Mouse (Mus musculus) ES-Bruce4 (cell line): ENCODE measurements around the gene Plpp3. TPM values are rescaled to one million over a fixed set of nuclear protein-coding genes. Genes with fewer than 3 reads are reported as not detected.

ENCODE experiments used
- H3K27ac ChIP-seq: 2 replicates; pipeline ENCODE4 v1.5.1; 2012; ENCODE audit warnings: low read length, inconsistent platforms; ENCODE audit not compliant: insufficient read depth
- H3K27me3 ChIP-seq: 2 replicates; pipeline ENCODE4 v1.6.1; 2012; ENCODE audit warnings: mild to moderate bottlenecking, low read length, inconsistent platforms; ENCODE audit not compliant: control insufficient read depth, poor library complexity, insufficient read depth, severe bottlenecking
- H3K36me3 ChIP-seq: 2 replicates; pipeline ENCODE4 v1.6.1; 2012; ENCODE audit warnings: inconsistent platforms, mild to moderate bottlenecking, low read length, moderate library complexity; ENCODE audit not compliant: control insufficient read depth, poor library complexity, insufficient read depth, severe bottlenecking
- H3K4me1 ChIP-seq: one replicate; pipeline ENCODE4 v1.8.1; 2011; ENCODE audit warnings: low read length; ENCODE audit not compliant: control insufficient read depth, insufficient read depth
- H3K4me3 ChIP-seq: 2 replicates; pipeline ENCODE4 v1.5.1; 2011; ENCODE audit warnings: low read depth, mild to moderate bottlenecking, low read length
- H3K9ac ChIP-seq: 2 replicates; pipeline ENCODE4 v1.6.1; 2012; ENCODE audit warnings: low read depth, mild to moderate bottlenecking, inconsistent platforms; ENCODE audit not compliant: poor library complexity, severe bottlenecking
- H3K9me3 ChIP-seq: replicated peaks from 2 replicates; pipeline ENCODE4 v1.6.1; 2012; ENCODE audit warnings: mild to moderate bottlenecking, low read length, inconsistent platforms; ENCODE audit not compliant: control insufficient read depth, poor library complexity, insufficient read depth, severe bottlenecking
- CTCF ChIP-seq: IDR thresholded peaks from one replicate; pipeline ENCODE4 v1.8.1; 2011; ENCODE audit warnings: low read depth, low read length
- EP300 ChIP-seq: IDR thresholded peaks from 2 replicates; pipeline ENCODE4 v1.6.1; 2011; ENCODE audit warnings: low read depth, low read length; ENCODE audit not compliant: insufficient read depth
- POLR2A ChIP-seq: IDR thresholded peaks from one replicate; pipeline ENCODE4 v1.8.1; 2011; ENCODE audit warnings: low read length; ENCODE audit not compliant: insufficient read depth
- polyA plus RNA-seq: library from polyadenylated mRNA; stranded (reverse); fragments of >200 nt; gene quantifications from 2 replicates; pipeline ENCODE4 v1.2.4, GENCODE M21; 2011; ENCODE audit warnings: low read depth; ENCODE audit not compliant: missing spikeins, insufficient read depth, insufficient read length

The Plpp3 gene
- polyA plus RNA-seq, 1 experiment, result 16.1 TPM

DNA sequence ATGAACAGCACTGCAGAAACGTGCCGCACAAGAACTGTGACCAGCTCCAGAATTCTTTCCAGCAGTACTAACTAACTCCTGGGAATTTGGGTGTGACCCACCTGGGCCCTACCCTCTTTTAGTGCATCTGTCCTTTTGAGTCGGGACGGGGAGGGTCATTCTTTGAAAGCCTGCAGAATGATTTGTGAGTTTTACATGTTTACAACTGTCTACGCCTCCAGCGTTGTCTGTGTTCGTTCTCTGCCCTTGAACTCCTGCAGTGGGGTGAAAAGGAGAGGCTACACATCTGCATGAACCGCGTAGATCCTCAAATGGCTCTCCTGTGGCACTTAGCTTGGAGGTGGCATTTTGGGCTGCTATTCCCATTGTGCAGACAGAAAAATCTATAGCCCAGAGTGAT is 39.0 kb downstream of the Plpp3 start:
- Histone ChIP-seq H3K9me3 (no peaks in the 10 kb centered on the region), H3K36me3 (peaks cover 5% of the 10 kb centered on the region), H3K27me3 (no peaks in the 10 kb centered on the region), H3K4me3 (no peak overlapping the region), H3K27ac (peak overlapping the region; percentile 93), H3K9ac (peak overlapping the region; percentile 47; the same call in 1 of the 2 replicates), H3K4me1 (peaks cover 14% of the 10 kb centered on the region)
- peak; percentile 99 for TF ChIP-seq EP300
- no peak for TF ChIP-seq CTCF
- TF ChIP-seq POLR2A, result no peak

DNA sequence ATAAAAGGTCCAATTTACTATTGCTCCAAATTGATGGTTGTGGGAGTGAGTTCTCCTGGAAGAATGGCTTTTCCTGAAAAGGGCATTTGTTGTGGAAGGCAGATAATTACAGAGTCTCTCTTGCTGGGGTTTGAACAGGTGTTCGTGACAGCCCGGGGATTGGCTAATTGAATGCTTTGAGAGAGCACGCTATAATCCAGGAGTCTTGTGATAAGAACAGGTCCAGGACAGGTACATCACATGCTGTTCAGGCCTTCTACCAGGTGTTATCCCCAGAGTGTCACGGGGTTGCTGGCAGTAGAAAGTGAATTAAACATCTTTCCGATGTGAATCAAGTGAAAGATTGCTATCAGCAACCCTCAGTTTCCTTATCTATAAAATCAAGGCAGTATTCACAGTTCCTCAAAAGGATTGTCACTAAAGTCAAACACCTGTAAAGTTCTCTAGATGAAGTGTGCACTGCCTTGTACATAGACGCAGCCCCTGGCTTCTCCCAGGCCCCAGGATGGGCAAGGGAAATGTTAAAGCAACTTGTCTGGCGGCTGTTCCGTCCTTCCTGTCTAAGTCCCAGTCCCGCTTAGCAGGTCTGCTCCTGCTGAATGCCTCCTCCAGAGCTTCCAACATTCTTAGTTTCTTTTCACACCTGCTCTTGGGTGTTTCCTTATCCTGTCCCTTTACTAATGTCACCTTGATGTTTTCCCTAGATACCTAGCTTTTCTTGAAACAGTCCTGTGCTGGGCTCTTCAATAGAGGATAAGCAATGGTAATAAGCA is 40.0 kb downstream of the Plpp3 start:
- peaks cover 14% of the 10 kb centered on the region for H3K4me1 ChIP-seq
- peaks cover 5% of the 10 kb centered on the region for H3K36me3 ChIP-seq

GRCm38 (mm10) chr4:105198696-105199095 is 41.5 kb downstream of the Plpp3 start:
- Histone ChIP-seq H3K36me3 (peaks cover 5% of the 10 kb centered on the region), H3K9ac (no peak overlapping the region)

More for the DNA sequence above, 40.0 kb downstream of the Plpp3 start:
- Histone ChIP-seq H3K27me3 (no peaks in the 10 kb centered on the region), H3K27ac (peak overlapping the region; percentile 89), H3K4me3 (no peak overlapping the region), H3K9me3 (no peaks in the 10 kb centered on the region), H3K9ac (peak overlapping the region; percentile 29; the same call in 1 of the 2 replicates)
- TF ChIP-seq EP300, result peak; percentile 75
- no peak for TF ChIP-seq CTCF

GRCm38 (mm10) chr4:105199345-105199744 is 42.2 kb downstream of the Plpp3 start:
- Histone ChIP-seq H3K27ac (peak overlapping the region; percentile 21; the same call in 1 of the 2 replicates), H3K4me3 (no peak overlapping the region), H3K9me3 (no peaks in the 10 kb centered on the region), H3K4me1 (peaks cover 7% of the 10 kb centered on the region), H3K9ac (no peak overlapping the region), H3K27me3 (no peaks in the 10 kb centered on the region), H3K36me3 (peaks cover 5% of the 10 kb centered on the region)
- TF ChIP-seq EP300, result no peak
- TF ChIP-seq POLR2A, result no peak
- no peak for TF ChIP-seq CTCF

More at GRCm38 (mm10) chr4:105198696-105199095, 41.5 kb downstream of the Plpp3 start:
- Histone ChIP-seq H3K27me3 (no peaks in the 10 kb centered on the region), H3K4me3 (no peak overlapping the region), H3K4me1 (peaks cover 7% of the 10 kb centered on the region), H3K9me3 (no peaks in the 10 kb centered on the region), H3K27ac (no peak overlapping the region)
- TF ChIP-seq CTCF, result no peak
- no peak for TF ChIP-seq POLR2A
- no peak for TF ChIP-seq EP300

- peaks cover 11% of the 10 kb centered on the region for H3K4me1 ChIP-seq
- 0 out of 2 replicates have a peak, but pooled peaks have one; percentile 62 for TF ChIP-seq EP300
- TF ChIP-seq POLR2A, result no peak
- peak overlapping the region; percentile 69 for H3K27ac ChIP-seq
- no peak overlapping the region for H3K9ac ChIP-seq
- H3K4me3 ChIP-seq, result no peak overlapping the region
- no peaks in the 10 kb centered on the region for H3K9me3 ChIP-seq
- no peaks in the 10 kb centered on the region for H3K27me3 ChIP-seq
- H3K36me3 ChIP-seq, result peaks cover 5% of the 10 kb centered on the region
These were observed 43.7 kb downstream of the Plpp3 start for GRCm38 (mm10) chr4:105200624-105201524.
